Mouse (Mus musculus) gastrocnemius, postnatal 14 days (tissue): Measurements from ENCODE around the gene Rgs6. TPM values are rescaled to one million over a fixed set of nuclear protein-coding genes. Genes with fewer than 3 reads are reported as not detected.

ENCODE experiments used
- DNase-seq: peaks from one replicate; pipeline ENCODE4 v3.0.0; 2021; ENCODE audit warnings: mixed read lengths
- intact Hi-C: fragments of 180-260 bp; cut with DNase I; formaldehyde crosslinking; loops from one replicate; pipeline ENCODE4 v1.15.1; 2025; ENCODE audit warnings: low total_unique reads
- total RNA-seq, 2 experiments: library from RNA; stranded (reverse); gene quantifications; 2 replicates each; pipeline ENCODE4 v1.2.3; 2021

Rgs6 gene
- total RNA-seq, 2 experiments from 2014 or later, result 1.6 to 2.6 TPM

GRCm38 (mm10) chr12:83136460-83136859 is 548.4 kb downstream of the Rgs6 start:
- no peak for DNase-seq
- intact Hi-C loops, result no loop called here

- DNase-seq, result no peak
- intact Hi-C loops, result no loop called here
Observed at GRCm38 (mm10) chr12:83137001-83137400, 548.9 kb downstream of the Rgs6 start.

- intact Hi-C loops, result no loop called here
- DNase-seq, result no peak
Observed at GRCm38 (mm10) chr12:83141164-83141563, 553.1 kb downstream of the Rgs6 start.

GRCm38 (mm10) chr12:83142507-83142906 is 554.4 kb downstream of the Rgs6 start:
- DNase-seq, result no peak
- intact Hi-C loops, result no loop called here

GRCm38 (mm10) chr12:83143071-83143470 is 555.0 kb downstream of the Rgs6 start:
- no peak for DNase-seq
- intact Hi-C loops, result no loop called here

GRCm38 (mm10) chr12:83143574-83143973 is 555.5 kb downstream of the Rgs6 start:
- intact Hi-C loops, result no loop called here

GRCm38 (mm10) chr12:83145074-83145473 is 557.0 kb downstream of the Rgs6 start:
- intact Hi-C loops, result no loop called here
- DNase-seq, result peak; percentile 61

More at GRCm38 (mm10) chr12:83143574-83143973, 555.5 kb downstream of the Rgs6 start:
- DNase-seq, result no peak

GRCm38 (mm10) chr12:83145902-83146301 is 557.8 kb downstream of the Rgs6 start:
- DNase-seq, result no peak
- intact Hi-C loops, result no loop called here

- no peak for DNase-seq
- intact Hi-C loops, result no loop called here
Observed at GRCm38 (mm10) chr12:83146917-83147316, 558.8 kb downstream of the Rgs6 start.

GRCm38 (mm10) chr12:83150030-83150429 is 561.9 kb downstream of the Rgs6 start:
- no peak for DNase-seq
- intact Hi-C loops, result no loop called here

- intact Hi-C loops, result no loop called here
- no peak for DNase-seq
Observed at GRCm38 (mm10) chr12:83150813-83151212, 562.7 kb downstream of the Rgs6 start.

- intact Hi-C loops, result no loop called here
- DNase-seq, result no peak
Observed at GRCm38 (mm10) chr12:83151474-83151873, 563.4 kb downstream of the Rgs6 start.

- DNase-seq, result no peak
- intact Hi-C loops, result no loop called here
Observed at GRCm38 (mm10) chr12:83160211-83160610, 572.1 kb downstream of the Rgs6 start.

- DNase-seq, result no peak
- intact Hi-C loops, result no loop called here
Observed at GRCm38 (mm10) chr12:83160700-83161099, 572.6 kb downstream of the Rgs6 start.

- intact Hi-C loops, result no loop called here
- peak; percentile 7 for DNase-seq
Observed at GRCm38 (mm10) chr12:83163721-83164120, 575.6 kb downstream of the Rgs6 start.

GRCm38 (mm10) chr12:83165058-83165457 is 577.0 kb downstream of the Rgs6 start:
- intact Hi-C loops, result no loop called here
- DNase-seq, result no peak

GRCm38 (mm10) chr12:83168310-83168709 is 580.2 kb downstream of the Rgs6 start:
- intact Hi-C loops, result no loop called here

GRCm38 (mm10) chr12:83169495-83170209 is 581.6 kb downstream of the Rgs6 start:
- intact Hi-C loops, result no loop called here
- no peak for DNase-seq

More at GRCm38 (mm10) chr12:83168310-83168709, 580.2 kb downstream of the Rgs6 start:
- DNase-seq, result no peak

- no peak for DNase-seq
- intact Hi-C loops, result no loop called here
Observed at GRCm38 (mm10) chr12:83178770-83179169, 590.7 kb downstream of the Rgs6 start.

- intact Hi-C loops, result no loop called here
- DNase-seq, result no peak
Observed at GRCm38 (mm10) chr12:83179860-83180259, 591.8 kb downstream of the Rgs6 start.

GRCm38 (mm10) chr12:83180561-83180960 is 592.5 kb downstream of the Rgs6 start:
- no peak for DNase-seq
- intact Hi-C loops, result no loop called here

GRCm38 (mm10) chr12:83201674-83202073 is 613.6 kb downstream of the Rgs6 start:
- no peak for DNase-seq
- intact Hi-C loops, result no loop called here
